Mouse (Mus musculus): Measurements from ENCODE around the gene Tas1r3. TPM values are rescaled to one million over a fixed set of nuclear protein-coding genes. Genes with fewer than 3 reads are reported as not detected.

The Tas1r3 gene
- total and polyA plus RNA-seq, 3 experiments, result 0.03 to 1.7 (median 0.60) TPM

DNA sequence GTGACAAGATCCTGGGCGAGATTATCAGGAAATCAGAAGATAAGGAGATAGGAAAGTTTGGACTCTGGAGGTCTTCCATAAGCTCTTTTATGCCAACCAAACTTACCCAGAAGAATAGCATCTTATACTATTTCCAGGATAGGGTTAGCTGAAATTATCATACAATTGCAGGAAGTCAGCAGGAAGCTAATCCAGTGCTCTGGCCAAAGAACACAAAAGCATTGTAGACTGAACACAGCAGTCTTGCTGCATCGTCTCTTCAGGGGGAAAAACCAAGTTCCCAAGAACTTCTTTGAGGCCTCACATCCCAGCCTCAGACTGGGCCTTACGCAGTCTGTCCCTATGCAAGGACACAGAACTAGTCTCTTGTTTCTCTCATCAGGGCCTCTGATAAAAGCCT lies 20.4 kb upstream of the Tas1r3 start:
- no peak for ATAC-seq (ENCODE audit: extremely low read depth, insufficient number of reproducible peaks, low FRiP score, poor library complexity, severe bottlenecking)
- peaks cover 74% of the 10 kb centered on the region for H3K36me3 ChIP-seq (replicated peaks)

DNA sequence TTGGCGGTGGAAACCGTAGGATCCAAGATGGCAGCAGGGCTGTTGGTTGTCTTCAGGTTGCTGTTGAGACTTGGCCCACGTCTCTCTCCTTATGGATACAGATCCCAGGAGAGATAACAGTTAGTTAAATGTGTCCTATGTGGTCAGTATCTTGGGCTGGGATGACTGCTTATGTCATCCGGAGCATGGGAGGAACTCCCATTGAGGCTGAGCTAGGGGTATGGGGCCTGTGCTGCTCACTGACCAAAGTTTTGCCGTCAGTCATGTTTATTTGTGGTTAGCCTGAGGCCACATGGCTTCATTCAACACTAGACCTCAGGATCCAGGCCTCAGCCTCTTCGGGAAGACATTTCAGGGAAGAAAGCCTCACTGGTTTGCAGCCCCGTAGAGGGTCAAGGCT lies 8.2 kb upstream of the Tas1r3 start:
- H3K4me3 ChIP-seq (ENCODE audit: low read depth, low read length), result no peak overlapping the region
- H3K4me1 ChIP-seq (ENCODE audit: insufficient read depth, low read depth, low read length), result peaks cover 33% of the 10 kb centered on the region
- H3K36me3 ChIP-seq (replicated peaks), result peaks cover 68% of the 10 kb centered on the region
- no peaks in the 10 kb centered on the region for H3K9me3 ChIP-seq (replicated peaks)
- ATAC-seq (ENCODE audit: extremely low read depth, insufficient number of reproducible peaks, low FRiP score, poor library complexity, severe bottlenecking) (no peak), DNase-seq (ENCODE audit: low spot score) (no peak)
- TF ChIP-seq POLR2AphosphoS5 (IDR thresholded peaks at IDR 0.05; ENCODE audit: insufficient replicate concordance, low read depth, low read length), result no peak
- TF ChIP-seq TAL1 (conservative IDR thresholded peaks at IDR 0.05; ENCODE audit: low read depth, low read length), result no peak
- no peak for TF ChIP-seq CTCF (IDR thresholded peaks at IDR 0.05; ENCODE audit: low read depth, low read length)
- TF ChIP-seq GATA2 (IDR thresholded peaks at IDR 0.05; ENCODE audit: borderline replicate concordance, low read depth, low read length), result no peak
- no peak for TF ChIP-seq GATA1 (IDR thresholded peaks at IDR 0.05; ENCODE audit: borderline replicate concordance, low read length)
- H3K27me3 ChIP-seq (ENCODE audit: insufficient read depth, low read length), result no peaks in the 10 kb centered on the region

More for the DNA sequence above, 20.4 kb upstream of the Tas1r3 start:
- Histone ChIP-seq H3K4me1 (ENCODE audit: insufficient read depth, low read depth, low read length) (peaks cover 9% of the 10 kb centered on the region; the same call in 1 of the 2 replicates), H3K27me3 (ENCODE audit: insufficient read depth, low read length) (no peaks in the 10 kb centered on the region), H3K9me3 (replicated peaks) (no peaks in the 10 kb centered on the region), H3K4me3 (ENCODE audit: low read depth, low read length) (no peak overlapping the region)
- no peak for TF ChIP-seq POLR2AphosphoS5 (IDR thresholded peaks at IDR 0.05; ENCODE audit: insufficient replicate concordance, low read depth, low read length)
- no peak for TF ChIP-seq GATA1 (IDR thresholded peaks at IDR 0.05; ENCODE audit: borderline replicate concordance, low read length)
- TF ChIP-seq TAL1 (conservative IDR thresholded peaks at IDR 0.05; ENCODE audit: low read depth, low read length), result no peak
- TF ChIP-seq CTCF (IDR thresholded peaks at IDR 0.05; ENCODE audit: low read depth, low read length), result no peak
- TF ChIP-seq GATA2 (IDR thresholded peaks at IDR 0.05; ENCODE audit: borderline replicate concordance, low read depth, low read length), result no peak
- no peak for DNase-seq (ENCODE audit: low spot score)

DNA sequence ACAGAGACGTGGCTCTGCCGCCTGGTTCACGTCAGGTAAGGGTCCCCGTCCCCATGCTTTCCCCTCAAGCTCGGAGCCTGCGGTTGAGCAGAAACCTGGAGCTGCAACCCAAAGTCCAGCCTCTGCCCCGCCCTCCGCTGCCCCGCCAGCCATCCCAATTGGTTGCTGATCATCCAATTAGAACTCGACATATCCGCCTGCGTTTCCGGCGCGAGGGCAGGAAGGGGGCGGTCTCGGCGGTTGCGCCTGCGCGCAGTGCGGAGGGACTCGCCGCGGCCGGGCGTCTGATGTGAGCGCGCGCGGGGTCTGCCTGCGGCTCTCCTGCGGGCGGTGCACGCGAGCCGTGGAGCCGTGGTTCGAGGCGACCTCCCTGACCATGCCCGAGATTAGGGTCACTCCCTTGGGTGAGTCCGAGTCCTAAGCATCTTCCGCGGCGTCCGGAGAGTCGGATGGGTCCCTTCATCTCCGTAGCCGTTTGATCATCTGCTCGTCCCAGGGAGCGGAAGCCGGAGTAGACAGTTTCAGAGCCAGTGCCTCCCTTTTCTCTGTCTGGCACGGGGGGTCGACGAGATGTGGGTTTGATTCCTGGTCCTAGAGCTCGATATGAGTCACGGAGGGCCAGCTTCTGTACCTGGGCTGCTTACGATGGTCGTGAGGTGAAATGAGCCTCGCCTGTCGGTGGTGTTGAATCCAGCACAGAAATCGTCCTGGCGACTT lies 6.3 kb upstream of the Tas1r3 start, which contains the start of the genes Cptp and Ints11:
TSS of gene Cptp (minus strand) at position 124 of the 717 bp plus-strand sequence.
TSS of gene Ints11 (plus strand) at position 230 of the 717 bp plus-strand sequence.
- Histone ChIP-seq H3K27me3 (ENCODE audit: insufficient read depth, low read length) (no peaks in the 10 kb centered on the region), H3K36me3 (replicated peaks) (peaks cover 68% of the 10 kb centered on the region), H3K9me3 (replicated peaks) (no peaks in the 10 kb centered on the region), H3K4me1 (ENCODE audit: insufficient read depth, low read depth, low read length) (peaks cover 33% of the 10 kb centered on the region), H3K4me3 (ENCODE audit: low read depth, low read length) (peak within 1 kb of the TSS; percentile 77)
- ATAC-seq (ENCODE audit: extremely low read depth, insufficient number of reproducible peaks, low FRiP score, poor library complexity, severe bottlenecking) (peak; percentile 100), DNase-seq (ENCODE audit: low spot score) (peak; percentile 100)
- no peak for TF ChIP-seq TAL1 (conservative IDR thresholded peaks at IDR 0.05; ENCODE audit: low read depth, low read length)

DNA sequence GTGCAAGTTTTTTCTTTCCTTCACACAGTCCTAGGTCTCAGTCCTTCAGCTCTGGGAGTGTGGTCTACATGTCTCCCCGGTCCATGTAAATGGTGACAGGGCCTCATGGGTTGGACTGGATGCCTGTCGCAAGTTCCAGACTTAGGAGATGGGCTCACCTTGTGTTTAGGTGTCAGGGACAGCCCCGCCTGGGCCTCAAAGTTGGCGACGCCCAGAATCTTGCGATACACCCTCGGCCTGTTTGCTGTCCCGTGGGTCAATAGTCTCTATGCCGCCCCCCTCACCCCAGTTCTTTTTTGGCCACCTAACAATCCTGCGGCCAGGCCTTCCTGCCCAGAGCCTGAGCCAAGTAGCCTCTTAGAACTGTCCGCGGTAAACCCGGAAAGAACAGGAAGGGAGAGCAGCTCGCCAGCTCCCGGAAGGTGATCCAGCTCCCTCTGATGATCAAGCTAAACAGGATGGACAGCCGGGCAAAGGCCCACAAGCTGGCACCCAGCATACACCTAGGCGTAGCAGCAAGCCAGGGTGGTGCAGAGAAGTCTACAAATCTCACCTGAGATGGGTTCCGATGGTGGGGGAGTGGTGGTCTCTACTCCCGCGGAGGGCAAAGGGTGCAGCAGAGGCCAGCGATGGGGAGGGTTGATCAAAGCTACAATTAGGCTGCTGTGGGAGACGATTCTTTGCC lies 5.6 kb upstream of the Tas1r3 start:
- ATAC-seq (ENCODE audit: extremely low read depth, insufficient number of reproducible peaks, low FRiP score, poor library complexity, severe bottlenecking), result 0 out of 2 replicates have a peak, but pooled peaks have one; percentile 5
- H3K36me3 ChIP-seq (replicated peaks), result peaks cover 68% of the 10 kb centered on the region
- no peaks in the 10 kb centered on the region for H3K27me3 ChIP-seq (ENCODE audit: insufficient read depth, low read length)
- no peak for TF ChIP-seq TAL1 (conservative IDR thresholded peaks at IDR 0.05; ENCODE audit: low read depth, low read length)
- TF ChIP-seq POLR2AphosphoS5 (IDR thresholded peaks at IDR 0.05; ENCODE audit: insufficient replicate concordance, low read depth, low read length), result no peak
- no peak for TF ChIP-seq GATA2 (IDR thresholded peaks at IDR 0.05; ENCODE audit: borderline replicate concordance, low read depth, low read length)
- TF ChIP-seq GATA1 (IDR thresholded peaks at IDR 0.05; ENCODE audit: borderline replicate concordance, low read length), result no peak
- TF ChIP-seq CTCF (IDR thresholded peaks at IDR 0.05; ENCODE audit: low read depth, low read length), result no peak
- H3K4me3 ChIP-seq (ENCODE audit: low read depth, low read length), result peak overlapping the region; percentile 77
- H3K4me1 ChIP-seq (ENCODE audit: insufficient read depth, low read depth, low read length), result peaks cover 33% of the 10 kb centered on the region
- peak; percentile 42 for DNase-seq (ENCODE audit: low spot score)
- no peaks in the 10 kb centered on the region for H3K9me3 ChIP-seq (replicated peaks)

DNA sequence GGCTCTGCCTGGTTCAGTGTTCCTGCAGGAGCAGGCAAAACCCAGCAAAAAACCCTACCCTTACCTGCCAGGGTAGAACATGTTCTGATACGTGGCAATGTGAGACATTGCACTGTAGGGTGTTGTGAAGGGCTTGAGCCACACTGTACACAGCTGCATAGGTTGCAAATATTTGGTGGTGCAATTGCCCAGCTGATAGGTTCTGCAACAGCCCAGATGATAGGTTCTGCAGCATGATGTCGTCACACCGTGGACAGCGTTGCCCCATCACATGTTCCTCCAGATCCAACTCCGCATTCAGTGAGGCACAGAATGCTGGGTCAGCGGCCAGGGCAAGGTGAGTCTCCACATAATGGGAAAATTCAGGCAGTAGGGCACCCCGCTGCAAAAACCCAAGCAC lies 1.4 kb downstream of the Tas1r3 start:
- TF ChIP-seq GATA2 (IDR thresholded peaks at IDR 0.05; ENCODE audit: borderline replicate concordance, low read depth, low read length) (no peak), POLR2AphosphoS5 (IDR thresholded peaks at IDR 0.05; ENCODE audit: insufficient replicate concordance, low read depth, low read length) (no peak), GATA1 (IDR thresholded peaks at IDR 0.05; ENCODE audit: borderline replicate concordance, low read length) (no peak), TAL1 (conservative IDR thresholded peaks at IDR 0.05; ENCODE audit: low read depth, low read length) (no peak), CTCF (IDR thresholded peaks at IDR 0.05; ENCODE audit: low read depth, low read length) (no peak)
- Histone ChIP-seq H3K9me3 (replicated peaks) (no peaks in the 10 kb centered on the region), H3K27me3 (ENCODE audit: insufficient read depth, low read length) (no peaks in the 10 kb centered on the region), H3K4me1 (ENCODE audit: insufficient read depth, low read depth, low read length) (peaks cover 6% of the 10 kb centered on the region), H3K4me3 (ENCODE audit: low read depth, low read length) (no peak overlapping the region), H3K36me3 (replicated peaks) (peaks cover 99% of the 10 kb centered on the region)
- no peak for DNase-seq (ENCODE audit: low spot score)
- no peak for ATAC-seq (ENCODE audit: extremely low read depth, insufficient number of reproducible peaks, low FRiP score, poor library complexity, severe bottlenecking)

DNA sequence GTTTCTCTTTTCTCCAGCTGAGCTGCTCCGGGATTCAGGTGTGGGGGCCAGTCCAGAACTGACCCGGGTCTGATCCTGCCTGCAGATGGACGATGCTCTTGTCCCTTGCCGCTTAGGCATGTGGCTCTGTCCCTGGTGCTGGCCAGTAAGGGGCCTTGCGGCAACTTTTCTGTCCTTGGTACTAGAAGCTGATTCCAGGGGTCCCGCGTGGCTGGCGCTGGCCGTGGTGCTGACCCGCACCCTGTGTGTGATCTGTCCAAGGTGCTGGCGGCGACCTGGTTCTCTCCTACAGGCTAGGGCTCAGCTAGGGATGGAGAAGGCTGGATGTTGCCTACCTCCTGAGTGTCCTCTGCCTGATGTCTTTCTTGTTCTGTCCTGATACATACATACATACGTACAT lies 3.8 kb downstream of the Tas1r3 start:
- no peaks in the 10 kb centered on the region for H3K9me3 ChIP-seq (replicated peaks)
- H3K4me3 ChIP-seq (ENCODE audit: low read depth, low read length), result no peak overlapping the region
- ATAC-seq (ENCODE audit: extremely low read depth, insufficient number of reproducible peaks, low FRiP score, poor library complexity, severe bottlenecking) (no peak; the same call in 1 of the 2 replicates), DNase-seq (ENCODE audit: low spot score) (peak; percentile 60)
- H3K36me3 ChIP-seq (replicated peaks), result peaks cover 99% of the 10 kb centered on the region
- TF ChIP-seq POLR2AphosphoS5 (IDR thresholded peaks at IDR 0.05; ENCODE audit: insufficient replicate concordance, low read depth, low read length) (no peak), TAL1 (conservative IDR thresholded peaks at IDR 0.05; ENCODE audit: low read depth, low read length) (no peak), GATA1 (IDR thresholded peaks at IDR 0.05; ENCODE audit: borderline replicate concordance, low read length) (no peak), GATA2 (IDR thresholded peaks at IDR 0.05; ENCODE audit: borderline replicate concordance, low read depth, low read length) (no peak)
- H3K4me1 ChIP-seq (ENCODE audit: insufficient read depth, low read depth, low read length), result peaks cover 22% of the 10 kb centered on the region
- H3K27me3 ChIP-seq (ENCODE audit: insufficient read depth, low read length), result no peaks in the 10 kb centered on the region

All from G1E (cell line).